Mouse (Mus musculus): Measurements from ENCODE around the gene Slc22a1. TPM values are rescaled to one million over a fixed set of nuclear protein-coding genes. Genes with fewer than 3 reads are reported as not detected.

The Slc22a1 gene
- polyA plus RNA-seq, 1 experiment from 2014 or later: 1.2 TPM

DNA sequence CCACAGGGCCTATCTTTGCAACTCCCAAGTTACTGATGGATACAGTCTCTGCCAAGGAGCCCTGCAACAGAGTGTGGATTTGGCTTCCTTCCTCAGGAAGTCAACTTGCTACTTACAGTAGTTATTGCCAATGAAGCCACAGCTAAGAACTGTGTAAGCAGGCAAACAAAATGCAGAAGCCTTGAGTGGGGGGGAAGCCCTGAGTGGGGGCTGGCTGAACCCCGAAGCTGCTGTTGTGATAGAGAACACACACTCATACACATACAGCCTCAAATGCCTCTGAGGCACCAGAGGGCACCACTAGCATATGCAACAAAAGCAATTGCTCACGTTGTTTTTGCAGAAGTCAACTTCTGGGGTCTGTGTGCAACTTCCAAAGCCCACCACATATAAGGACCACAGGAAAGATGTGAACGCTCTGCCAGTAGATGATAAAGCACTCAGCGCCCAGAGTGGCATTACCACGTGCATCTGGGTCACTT lies 38.5 kb upstream of the Slc22a1 start:
- H3K27ac ChIP-seq (ENCODE audit: low read depth, low read length): no peak overlapping the region
- no peak overlapping the region for H3K4me2 ChIP-seq (replicated peaks; ENCODE audit: low read depth, low read length)
- no peaks in the 10 kb centered on the region for H3K9me3 ChIP-seq (ENCODE audit: control insufficient read depth, low read length)
- H3K36me3 ChIP-seq (ENCODE audit: control insufficient read depth, insufficient read depth, low read length): peaks cover 79% of the 10 kb centered on the region
- no peak for ATAC-seq (ENCODE audit: low FRiP score, low TSS enrichment)
- no peak overlapping the region for H3K9ac ChIP-seq (ENCODE audit: low read depth, low read length)
- H3K4me1 ChIP-seq (ENCODE audit: control insufficient read depth, insufficient read depth, low read length): no peaks in the 10 kb centered on the region
- no peaks in the 10 kb centered on the region for H3K27me3 ChIP-seq (ENCODE audit: control insufficient read depth, insufficient read depth, low read length)
- 80% methylated on average over 5 of the region's 5 CpGs for WGBS
- H3K4me3 ChIP-seq (ENCODE audit: low read length): no peak overlapping the region

DNA sequence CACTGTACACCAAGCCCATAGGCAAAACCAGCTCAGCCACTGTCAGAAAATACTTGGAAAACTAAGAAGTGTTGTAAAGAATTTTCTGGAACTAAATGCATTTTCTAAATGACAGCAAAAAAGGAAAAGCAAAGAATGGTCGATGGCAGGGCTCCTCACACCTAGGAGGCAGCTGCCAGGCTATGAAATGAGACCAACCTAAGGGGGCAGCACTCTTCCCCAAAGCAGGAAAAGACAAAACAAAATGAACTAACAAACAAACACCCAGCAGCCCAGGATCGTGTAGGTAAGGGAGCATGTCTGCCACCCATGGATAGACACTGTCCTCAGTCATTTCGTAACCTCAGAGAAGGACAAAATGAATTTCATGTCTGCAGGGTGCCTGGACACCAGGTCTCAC lies 37.4 kb upstream of the Slc22a1 start:
- ATAC-seq (ENCODE audit: low FRiP score, low TSS enrichment): no peak
- Histone ChIP-seq H3K9me3 (ENCODE audit: control insufficient read depth, low read length) (no peaks in the 10 kb centered on the region), H3K27me3 (ENCODE audit: control insufficient read depth, insufficient read depth, low read length) (no peaks in the 10 kb centered on the region), H3K4me2 (replicated peaks; ENCODE audit: low read depth, low read length) (no peak overlapping the region), H3K4me3 (ENCODE audit: low read length) (no peak overlapping the region), H3K9ac (ENCODE audit: low read depth, low read length) (no peak overlapping the region), H3K36me3 (ENCODE audit: control insufficient read depth, insufficient read depth, low read length) (peaks cover 79% of the 10 kb centered on the region), H3K27ac (ENCODE audit: low read depth, low read length) (no peak overlapping the region), H3K4me1 (ENCODE audit: control insufficient read depth, insufficient read depth, low read length) (no peaks in the 10 kb centered on the region)
- WGBS: 80% methylated on average over 3 of the region's 3 CpGs

DNA sequence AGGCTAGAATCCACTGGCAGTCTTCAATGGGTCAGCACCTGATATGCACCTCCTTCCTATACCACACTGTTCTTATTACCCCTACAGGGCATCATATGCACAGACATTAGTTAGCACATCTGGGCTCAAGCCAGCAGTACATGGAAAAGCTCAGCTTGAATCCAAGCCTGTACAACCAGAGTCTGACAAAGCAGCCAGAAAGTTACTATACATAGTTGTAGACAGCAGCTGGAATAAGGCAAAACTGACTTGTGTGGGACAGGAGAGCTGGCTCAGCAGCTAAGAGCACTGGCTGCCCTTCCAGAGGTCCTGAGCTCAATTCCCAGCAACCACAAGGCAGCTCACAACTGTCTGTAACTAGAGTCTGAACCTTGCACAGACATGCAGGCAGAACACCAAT lies 36.6 kb upstream of the Slc22a1 start:
- Histone ChIP-seq H3K4me1 (ENCODE audit: control insufficient read depth, insufficient read depth, low read length) (no peaks in the 10 kb centered on the region), H3K36me3 (ENCODE audit: control insufficient read depth, insufficient read depth, low read length) (peaks cover 75% of the 10 kb centered on the region), H3K27ac (ENCODE audit: low read depth, low read length) (no peak overlapping the region), H3K4me2 (replicated peaks; ENCODE audit: low read depth, low read length) (no peak overlapping the region), H3K4me3 (ENCODE audit: low read length) (no peak overlapping the region), H3K9ac (ENCODE audit: low read depth, low read length) (no peak overlapping the region), H3K27me3 (ENCODE audit: control insufficient read depth, insufficient read depth, low read length) (no peaks in the 10 kb centered on the region), H3K9me3 (ENCODE audit: control insufficient read depth, low read length) (no peaks in the 10 kb centered on the region)
- no peak for ATAC-seq (ENCODE audit: low FRiP score, low TSS enrichment)

DNA sequence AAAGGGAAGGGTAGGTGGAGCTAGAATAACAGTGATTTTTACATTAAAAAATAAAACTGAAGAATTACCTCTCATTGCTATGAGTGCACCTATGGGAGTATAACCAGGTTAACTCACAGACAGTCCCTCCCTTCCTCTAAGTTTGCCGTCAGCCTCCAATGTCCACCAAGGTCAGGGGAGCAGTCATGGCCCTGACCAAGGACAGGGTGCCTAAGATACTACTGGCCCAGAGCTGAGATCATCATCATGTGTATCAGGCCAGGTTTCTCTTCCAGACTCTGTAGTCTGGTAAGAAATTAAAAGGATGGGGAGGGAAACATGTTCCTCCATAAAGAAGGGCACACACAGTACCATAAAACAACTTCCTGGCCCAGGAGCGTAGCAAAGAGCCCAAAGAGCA lies 35.3 kb upstream of the Slc22a1 start:
- WGBS: 98% methylated on average over 2 of the region's 2 CpGs
- H3K27me3 ChIP-seq (ENCODE audit: control insufficient read depth, insufficient read depth, low read length): no peaks in the 10 kb centered on the region
- H3K4me2 ChIP-seq (replicated peaks; ENCODE audit: low read depth, low read length): no peak overlapping the region
- H3K36me3 ChIP-seq (ENCODE audit: control insufficient read depth, insufficient read depth, low read length): peaks cover 64% of the 10 kb centered on the region
- H3K4me1 ChIP-seq (ENCODE audit: control insufficient read depth, insufficient read depth, low read length): no peaks in the 10 kb centered on the region
- H3K27ac ChIP-seq (ENCODE audit: low read depth, low read length): no peak overlapping the region
- ATAC-seq (ENCODE audit: low FRiP score, low TSS enrichment): no peak
- H3K9ac ChIP-seq (ENCODE audit: low read depth, low read length): no peak overlapping the region
- H3K4me3 ChIP-seq (ENCODE audit: low read length): no peak overlapping the region
- no peaks in the 10 kb centered on the region for H3K9me3 ChIP-seq (ENCODE audit: control insufficient read depth, low read length)

GRCm38 (mm10) chr17:12710050-12710780 lies 34.6 kb upstream of the Slc22a1 start:
- no peak for ATAC-seq (ENCODE audit: low FRiP score, low TSS enrichment)
- Histone ChIP-seq H3K9me3 (ENCODE audit: control insufficient read depth, low read length) (no peaks in the 10 kb centered on the region), H3K4me2 (replicated peaks; ENCODE audit: low read depth, low read length) (no peak overlapping the region), H3K9ac (ENCODE audit: low read depth, low read length) (no peak overlapping the region), H3K27me3 (ENCODE audit: control insufficient read depth, insufficient read depth, low read length) (no peaks in the 10 kb centered on the region), H3K27ac (ENCODE audit: low read depth, low read length) (no peak overlapping the region), H3K4me3 (ENCODE audit: low read length) (no peak overlapping the region), H3K4me1 (ENCODE audit: control insufficient read depth, insufficient read depth, low read length) (no peaks in the 10 kb centered on the region), H3K36me3 (ENCODE audit: control insufficient read depth, insufficient read depth, low read length) (peaks cover 56% of the 10 kb centered on the region)
- 86% methylated on average over 13 of the region's 13 CpGs for WGBS

- H3K4me2 ChIP-seq (replicated peaks; ENCODE audit: low read depth, low read length): no peak overlapping the region
- WGBS: 93% methylated on average over 3 of the region's 3 CpGs
- no peak overlapping the region for H3K9ac ChIP-seq (ENCODE audit: low read depth, low read length)
- H3K4me1 ChIP-seq (ENCODE audit: control insufficient read depth, insufficient read depth, low read length): no peaks in the 10 kb centered on the region
- ATAC-seq (ENCODE audit: low FRiP score, low TSS enrichment): no peak
- no peak overlapping the region for H3K27ac ChIP-seq (ENCODE audit: low read depth, low read length)
- no peaks in the 10 kb centered on the region for H3K9me3 ChIP-seq (ENCODE audit: control insufficient read depth, low read length)
- peaks cover 59% of the 10 kb centered on the region for H3K36me3 ChIP-seq (ENCODE audit: control insufficient read depth, insufficient read depth, low read length)
- no peaks in the 10 kb centered on the region for H3K27me3 ChIP-seq (ENCODE audit: control insufficient read depth, insufficient read depth, low read length)
- H3K4me3 ChIP-seq (ENCODE audit: low read length): no peak overlapping the region
These were observed 32.8 kb upstream of the Slc22a1 start for GRCm38 (mm10) chr17:12708398-12708797.

DNA sequence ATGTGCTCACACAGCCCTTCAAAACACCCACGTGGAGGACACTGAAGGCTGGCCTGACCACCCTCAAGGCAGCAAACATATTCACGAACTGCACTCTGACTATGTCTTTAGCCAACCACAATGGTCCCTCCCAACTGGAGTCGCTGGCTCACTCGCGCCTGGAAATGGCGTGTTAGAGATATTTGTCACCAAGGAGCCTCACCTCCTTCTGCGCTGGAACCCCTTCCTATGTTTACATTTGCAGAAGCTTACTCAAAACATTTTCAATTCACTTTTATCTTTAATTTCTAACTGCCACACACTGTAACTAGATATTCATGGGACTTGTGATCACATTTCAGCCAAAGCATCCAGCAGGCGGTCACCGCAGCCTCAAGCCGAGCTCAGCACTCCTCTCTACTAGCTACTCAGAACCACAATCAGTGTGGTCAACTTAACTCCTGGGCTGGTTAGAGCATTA lies 31.0 kb upstream of the Slc22a1 start:
- Histone ChIP-seq H3K9me3 (ENCODE audit: control insufficient read depth, low read length) (no peaks in the 10 kb centered on the region), H3K27ac (ENCODE audit: low read depth, low read length) (no peak overlapping the region), H3K36me3 (ENCODE audit: control insufficient read depth, insufficient read depth, low read length) (peaks cover 66% of the 10 kb centered on the region), H3K9ac (ENCODE audit: low read depth, low read length) (no peak overlapping the region), H3K4me2 (replicated peaks; ENCODE audit: low read depth, low read length) (no peak overlapping the region), H3K4me3 (ENCODE audit: low read length) (no peak overlapping the region), H3K4me1 (ENCODE audit: control insufficient read depth, insufficient read depth, low read length) (no peaks in the 10 kb centered on the region), H3K27me3 (ENCODE audit: control insufficient read depth, insufficient read depth, low read length) (no peaks in the 10 kb centered on the region)
- WGBS: 82% methylated on average over 10 of the region's 10 CpGs
- no peak for ATAC-seq (ENCODE audit: low FRiP score, low TSS enrichment)

- no peak for ATAC-seq (ENCODE audit: low FRiP score, low TSS enrichment)
- Histone ChIP-seq H3K9me3 (ENCODE audit: control insufficient read depth, low read length) (no peaks in the 10 kb centered on the region), H3K36me3 (ENCODE audit: control insufficient read depth, insufficient read depth, low read length) (peaks cover 73% of the 10 kb centered on the region), H3K4me3 (ENCODE audit: low read length) (no peak overlapping the region), H3K9ac (ENCODE audit: low read depth, low read length) (no peak overlapping the region), H3K27me3 (ENCODE audit: control insufficient read depth, insufficient read depth, low read length) (no peaks in the 10 kb centered on the region), H3K4me2 (replicated peaks; ENCODE audit: low read depth, low read length) (no peak overlapping the region), H3K27ac (ENCODE audit: low read depth, low read length) (no peak overlapping the region), H3K4me1 (ENCODE audit: control insufficient read depth, insufficient read depth, low read length) (no peaks in the 10 kb centered on the region)
- 78% methylated on average over 5 of the region's 5 CpGs for WGBS
These were observed 27.3 kb upstream of the Slc22a1 start for GRCm38 (mm10) chr17:12702901-12703300.

GRCm38 (mm10) chr17:12700373-12700772 lies 24.7 kb upstream of the Slc22a1 start:
- peaks cover 96% of the 10 kb centered on the region for H3K36me3 ChIP-seq (ENCODE audit: control insufficient read depth, insufficient read depth, low read length)
- no peak overlapping the region for H3K9ac ChIP-seq (ENCODE audit: low read depth, low read length)
- H3K27ac ChIP-seq (ENCODE audit: low read depth, low read length): no peak overlapping the region
- H3K27me3 ChIP-seq (ENCODE audit: control insufficient read depth, insufficient read depth, low read length): no peaks in the 10 kb centered on the region
- no peak overlapping the region for H3K4me3 ChIP-seq (ENCODE audit: low read length)
- ATAC-seq (ENCODE audit: low FRiP score, low TSS enrichment): no peak
- no peaks in the 10 kb centered on the region for H3K4me1 ChIP-seq (ENCODE audit: control insufficient read depth, insufficient read depth, low read length)
- no peaks in the 10 kb centered on the region for H3K9me3 ChIP-seq (ENCODE audit: control insufficient read depth, low read length)
- WGBS: 92% methylated on average over 6 of the region's 6 CpGs
- H3K4me2 ChIP-seq (replicated peaks; ENCODE audit: low read depth, low read length): no peak overlapping the region

Measured in kidney, embryonic 14.5 days (tissue).